Mouse (Mus musculus): ENCODE measurements around the gene Prom2. TPM values are rescaled to one million over a fixed set of nuclear protein-coding genes. Genes with fewer than 3 reads are reported as not detected.

The Prom2 gene
- polyA plus RNA-seq, 1 experiment from 2014 or later = 0.05 TPM

GRCm38 (mm10) chr2:127483001-127483400, 58.3 kb downstream of the Prom2 start:
- peak overlapping the region; percentile 63 for H3K4me2 ChIP-seq (ENCODE audit: low read length)
- no peak overlapping the region for H3K27ac ChIP-seq (ENCODE audit: low read length)
- under 1% methylated on average over 17 of the region's 21 CpGs for WGBS
- peaks cover 27% of the 10 kb centered on the region for H3K4me1 ChIP-seq (ENCODE audit: control insufficient read depth, insufficient read depth, low read length)
- no peak for ATAC-seq
- H3K36me3 ChIP-seq (ENCODE audit: control insufficient read depth, insufficient read depth, low read length) = no peaks in the 10 kb centered on the region
- no peaks in the 10 kb centered on the region for H3K9me3 ChIP-seq (replicated peaks; ENCODE audit: control insufficient read depth, low read length, poor library complexity, severe bottlenecking)
- H3K9ac ChIP-seq (ENCODE audit: low read depth, low read length) = no peak overlapping the region
- peaks cover 66% of the 10 kb centered on the region for H3K27me3 ChIP-seq (ENCODE audit: control insufficient read depth, insufficient read depth, low read depth, low read length)
- H3K4me3 ChIP-seq (ENCODE audit: low read depth, low read length) = peak overlapping the region; percentile 33; the same call in 1 of the 2 replicates

- H3K4me1 ChIP-seq (ENCODE audit: control insufficient read depth, insufficient read depth, low read length) = peaks cover 27% of the 10 kb centered on the region
- H3K9me3 ChIP-seq (replicated peaks; ENCODE audit: control insufficient read depth, low read length, poor library complexity, severe bottlenecking) = no peaks in the 10 kb centered on the region
- H3K4me2 ChIP-seq (ENCODE audit: low read length) = peak overlapping the region; percentile 63
- under 1% methylated on average over 21 of the region's 21 CpGs for WGBS
- H3K36me3 ChIP-seq (ENCODE audit: control insufficient read depth, insufficient read depth, low read length) = no peaks in the 10 kb centered on the region
- H3K27me3 ChIP-seq (ENCODE audit: control insufficient read depth, insufficient read depth, low read depth, low read length) = peaks cover 66% of the 10 kb centered on the region
- peak; percentile 46; the same call in 1 of the 2 replicates for ATAC-seq
- H3K4me3 ChIP-seq (ENCODE audit: low read depth, low read length) = peak overlapping the region; percentile 33
- no peak overlapping the region for H3K27ac ChIP-seq (ENCODE audit: low read length)
- H3K9ac ChIP-seq (ENCODE audit: low read depth, low read length) = peak overlapping the region; percentile 34; the same call in 1 of the 2 replicates
Observed at GRCm38 (mm10) chr2:127482533-127482911, 58.7 kb downstream of the Prom2 start.

GRCm38 (mm10) chr2:127481841-127482532, 59.3 kb downstream of the Prom2 start:
- Histone ChIP-seq H3K4me2 (ENCODE audit: low read length) (peak overlapping the region; percentile 63), H3K36me3 (ENCODE audit: control insufficient read depth, insufficient read depth, low read length) (no peaks in the 10 kb centered on the region), H3K27ac (ENCODE audit: low read length) (no peak overlapping the region), H3K9me3 (replicated peaks; ENCODE audit: control insufficient read depth, low read length, poor library complexity, severe bottlenecking) (no peaks in the 10 kb centered on the region), H3K27me3 (ENCODE audit: control insufficient read depth, insufficient read depth, low read depth, low read length) (peaks cover 66% of the 10 kb centered on the region), H3K4me3 (ENCODE audit: low read depth, low read length) (peak overlapping the region; percentile 33), H3K4me1 (ENCODE audit: control insufficient read depth, insufficient read depth, low read length) (peaks cover 27% of the 10 kb centered on the region), H3K9ac (ENCODE audit: low read depth, low read length) (peak overlapping the region; percentile 34; the same call in 1 of the 2 replicates)
- under 1% methylated on average over 58 of the region's 59 CpGs for WGBS
- no peak for ATAC-seq

GRCm38 (mm10) chr2:127479763-127480162, 61.5 kb downstream of the Prom2 start:
- H3K27me3 ChIP-seq (ENCODE audit: control insufficient read depth, insufficient read depth, low read depth, low read length) = peaks cover 55% of the 10 kb centered on the region

GRCm38 (mm10) chr2:127479210-127479609, 62.1 kb downstream of the Prom2 start:
- ATAC-seq = no peak
- Histone ChIP-seq H3K4me3 (ENCODE audit: low read depth, low read length) (no peak overlapping the region), H3K27me3 (ENCODE audit: control insufficient read depth, insufficient read depth, low read depth, low read length) (peaks cover 49% of the 10 kb centered on the region), H3K4me1 (ENCODE audit: control insufficient read depth, insufficient read depth, low read length) (peaks cover 22% of the 10 kb centered on the region), H3K36me3 (ENCODE audit: control insufficient read depth, insufficient read depth, low read length) (no peaks in the 10 kb centered on the region), H3K9me3 (replicated peaks; ENCODE audit: control insufficient read depth, low read length, poor library complexity, severe bottlenecking) (no peaks in the 10 kb centered on the region), H3K9ac (ENCODE audit: low read depth, low read length) (no peak overlapping the region), H3K27ac (ENCODE audit: low read length) (no peak overlapping the region), H3K4me2 (ENCODE audit: low read length) (no peak overlapping the region)
- 76% methylated on average over 4 of the region's 4 CpGs for WGBS

More at GRCm38 (mm10) chr2:127479763-127480162, 61.5 kb downstream of the Prom2 start:
- Histone ChIP-seq H3K4me2 (ENCODE audit: low read length) (no peak overlapping the region), H3K4me3 (ENCODE audit: low read depth, low read length) (no peak overlapping the region), H3K9ac (ENCODE audit: low read depth, low read length) (no peak overlapping the region), H3K4me1 (ENCODE audit: control insufficient read depth, insufficient read depth, low read length) (peaks cover 27% of the 10 kb centered on the region), H3K36me3 (ENCODE audit: control insufficient read depth, insufficient read depth, low read length) (no peaks in the 10 kb centered on the region), H3K9me3 (replicated peaks; ENCODE audit: control insufficient read depth, low read length, poor library complexity, severe bottlenecking) (no peaks in the 10 kb centered on the region), H3K27ac (ENCODE audit: low read length) (no peak overlapping the region)
- no peak for ATAC-seq
- 65% methylated on average over 10 of the region's 10 CpGs for WGBS

Other genes starting within 250 kb of the Prom2 start
- 10.8 and 15.6 TPM in 2 replicates for gene Dusp2, start 205.3 kb downstream of the Prom2 start, polyA plus RNA-seq (2015; fragmentation: Nextera tagmentation; extraction: Ambion mirVana)
- not detected in 2 replicates for gene Astl, start 202.8 kb downstream of the Prom2 start, polyA plus RNA-seq (2015; fragmentation: Nextera tagmentation; extraction: Ambion mirVana)
- gene Adra2b, start 178.3 kb downstream of the Prom2 start, polyA plus RNA-seq (2015; fragmentation: Nextera tagmentation; extraction: Ambion mirVana) = 0.20 and 0.21 TPM in 2 replicates
- 0.12 and 0.23 TPM in 2 replicates for gene Gpat2, start 116.3 kb downstream of the Prom2 start, polyA plus RNA-seq (2015; fragmentation: Nextera tagmentation; extraction: Ambion mirVana)
- 32.2 and 37.3 TPM in 2 replicates for gene Fahd2a, start 96.9 kb downstream of the Prom2 start, polyA plus RNA-seq (2015; fragmentation: Nextera tagmentation; extraction: Ambion mirVana)
- 9.1 and 13.0 TPM in 2 replicates for gene Kcnip3, start 19.4 kb downstream of the Prom2 start, polyA plus RNA-seq (2015; fragmentation: Nextera tagmentation; extraction: Ambion mirVana)
- gene Zfp661, start 45.6 kb upstream of the Prom2 start, polyA plus RNA-seq (2015; fragmentation: Nextera tagmentation; extraction: Ambion mirVana) = 6.4 and 7.0 TPM in 2 replicates
- 155 and 157 TPM in 2 replicates for gene Mrps5, start 45.8 kb upstream of the Prom2 start, polyA plus RNA-seq (2015; fragmentation: Nextera tagmentation; extraction: Ambion mirVana)
- gene Mal, start 115.2 kb upstream of the Prom2 start, polyA plus RNA-seq (2015; fragmentation: Nextera tagmentation; extraction: Ambion mirVana) = 1.3 and 2.0 TPM in 2 replicates
- 0.77 and 0.82 TPM in 2 replicates for gene Mall, start 188.5 kb upstream of the Prom2 start, polyA plus RNA-seq (2015; fragmentation: Nextera tagmentation; extraction: Ambion mirVana)
- gene Nphp1, start 247.4 kb upstream of the Prom2 start, polyA plus RNA-seq (2015; fragmentation: Nextera tagmentation; extraction: Ambion mirVana) = 17.0 and 18.2 TPM in 2 replicates